Mouse (Mus musculus): ENCODE data around the gene Bloc1s2.

The Bloc1s2 gene

DNA sequence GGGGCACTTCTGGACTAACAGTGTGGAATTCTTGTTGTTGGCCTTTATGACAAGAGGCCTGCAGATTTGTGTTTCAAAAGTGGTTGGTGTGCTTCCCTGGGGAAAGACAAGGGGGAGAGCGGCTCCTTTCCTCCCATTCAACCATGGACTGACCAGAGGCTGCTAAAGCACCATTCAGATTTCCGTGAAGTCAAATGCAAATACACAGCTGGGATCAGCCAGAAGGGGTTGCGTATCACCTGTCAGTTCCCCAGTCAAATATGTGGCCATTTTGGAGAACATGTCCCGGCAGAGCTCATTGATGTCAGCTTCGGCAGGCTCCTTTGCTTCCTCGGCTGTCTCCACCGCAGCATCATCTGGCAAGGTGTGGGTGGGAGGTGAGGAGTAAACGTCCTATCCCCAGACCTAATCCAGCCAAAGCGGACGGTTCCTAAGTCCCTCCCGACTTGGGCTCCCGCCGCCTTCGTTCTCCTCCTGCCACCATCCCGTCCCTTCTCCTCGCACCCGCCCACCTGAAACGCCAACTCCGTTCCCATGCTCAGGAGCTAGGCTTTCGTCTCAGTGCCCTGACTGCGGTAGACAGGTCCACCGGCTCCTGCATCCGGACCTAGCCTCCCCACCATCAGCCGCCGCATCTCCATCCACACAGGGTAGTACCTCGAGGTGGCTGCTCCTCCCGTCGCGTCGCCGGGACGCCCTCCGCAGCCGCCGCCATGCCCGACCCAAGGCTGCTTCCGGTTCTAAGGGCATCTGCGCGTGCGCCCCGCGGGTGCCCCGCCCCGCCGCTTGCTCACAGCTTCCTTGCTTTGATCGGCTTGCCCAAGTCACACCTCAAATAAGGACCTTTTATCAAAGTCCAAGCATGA, at the start of gene Bloc1s2:
TSS of gene Bloc1s2 (minus strand) at position 745 of the 866 bp plus-strand sequence.
- peak; percentile 85 for DNase-seq (ENCODE audit: low spot score)

DNA sequence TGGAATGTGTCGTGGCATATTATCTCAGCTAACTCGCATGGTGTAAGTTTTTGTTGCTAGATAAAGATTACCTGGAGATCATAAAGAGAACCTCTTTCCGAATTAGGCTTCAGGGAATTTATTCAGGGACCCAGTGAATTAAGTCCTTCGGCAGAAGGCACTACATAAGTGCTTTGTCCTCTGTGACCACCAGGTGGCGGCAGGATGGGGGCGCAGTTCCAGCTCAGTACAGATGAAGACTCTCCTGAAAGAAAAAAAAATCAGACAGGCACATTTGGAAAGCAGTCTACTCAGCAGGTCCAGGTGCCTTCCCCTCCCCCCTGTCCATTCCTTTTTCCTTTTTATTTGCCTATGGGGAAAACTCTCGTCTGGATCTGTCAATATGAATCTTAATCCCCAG, 48.9 kb upstream of the Bloc1s2 start:
- DNase-seq (ENCODE audit: low spot score), result peak; percentile 67

DNA sequence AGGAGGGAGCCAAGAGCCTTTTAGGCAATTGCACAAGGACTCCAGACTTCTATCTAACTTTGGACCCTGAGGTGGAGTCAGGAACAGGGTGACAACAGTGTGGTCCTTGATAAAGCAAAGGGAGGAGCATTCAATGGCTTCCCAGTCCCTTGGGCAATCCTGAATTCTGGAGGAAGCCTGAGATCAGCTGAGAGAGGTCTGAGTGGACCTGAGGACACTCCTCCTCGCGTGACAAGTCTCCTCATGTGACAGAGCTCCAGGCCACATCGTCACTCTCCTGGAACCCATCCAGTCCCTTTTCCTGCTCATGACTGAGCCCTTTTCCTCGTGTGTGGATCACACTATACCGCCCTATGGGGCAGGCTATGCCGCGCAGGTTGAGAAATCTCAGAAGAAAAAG, 47.7 kb upstream of the Bloc1s2 start:
- DNase-seq (ENCODE audit: low spot score), result no peak

DNA sequence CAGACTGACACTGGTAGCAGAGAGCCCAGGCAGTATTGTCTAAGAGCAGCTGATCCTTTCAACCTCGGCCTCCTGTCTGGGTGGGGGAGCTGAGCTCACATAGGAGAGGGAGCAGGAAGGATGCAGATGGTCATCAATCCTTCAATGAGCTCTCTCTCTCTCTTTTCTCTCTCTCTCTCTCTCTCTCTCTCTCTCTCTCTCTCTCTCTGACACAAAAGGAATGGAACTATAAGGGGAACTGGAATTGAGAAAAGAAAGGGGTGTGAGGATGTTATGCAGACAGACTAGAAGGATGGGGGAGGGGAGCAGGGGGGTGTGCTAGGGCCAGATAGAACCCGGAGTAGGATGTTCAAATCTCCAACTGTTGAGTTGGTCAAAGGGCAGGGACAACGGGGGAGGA, 46.1 kb upstream of the Bloc1s2 start, which contains the start of gene Pkd2l1:
TSS of gene Pkd2l1 (minus strand) at position 101 of the 400 bp plus-strand sequence.
- DNase-seq (ENCODE audit: low spot score), result no peak

DNA sequence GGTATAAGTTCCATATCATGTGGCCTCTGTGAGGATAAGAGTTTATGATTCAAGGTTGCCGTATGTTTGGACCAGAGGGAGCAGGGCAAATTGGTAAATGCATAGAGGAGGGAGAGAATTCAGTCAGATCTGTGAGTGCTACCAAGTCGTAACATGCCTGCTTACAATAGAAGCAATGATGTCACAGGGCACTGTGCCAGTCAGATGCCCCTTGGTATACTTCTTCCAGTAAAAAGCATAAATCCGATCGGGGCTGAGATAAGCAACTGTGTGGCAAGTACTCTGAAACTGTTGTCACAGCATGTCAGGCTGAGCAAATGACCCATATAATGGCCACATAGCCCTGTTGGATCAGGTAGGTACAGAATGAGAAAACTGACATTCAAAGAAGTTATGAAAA, 42.8 kb upstream of the Bloc1s2 start:
- DNase-seq (ENCODE audit: low spot score), result no peak

DNA sequence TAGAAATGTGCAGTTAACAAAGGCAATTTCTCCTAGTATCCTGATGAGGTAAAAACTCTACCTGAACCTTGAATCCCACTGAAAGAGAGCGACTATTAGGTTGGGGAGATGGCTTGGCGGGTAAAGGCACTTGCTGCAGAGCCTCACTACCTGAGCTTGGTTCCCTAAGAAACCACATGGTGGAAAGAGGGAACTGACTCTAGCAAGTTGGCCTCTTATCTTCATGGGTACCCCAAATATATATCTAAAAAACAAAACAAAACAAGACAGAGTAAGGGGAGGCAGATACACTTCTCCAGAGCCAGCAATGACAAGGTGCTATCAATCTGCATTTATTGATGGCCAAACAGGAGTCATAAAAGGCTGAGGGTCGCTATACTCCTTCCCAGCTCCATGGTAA, 37.7 kb upstream of the Bloc1s2 start:
- no peak for DNase-seq (ENCODE audit: low spot score)

DNA sequence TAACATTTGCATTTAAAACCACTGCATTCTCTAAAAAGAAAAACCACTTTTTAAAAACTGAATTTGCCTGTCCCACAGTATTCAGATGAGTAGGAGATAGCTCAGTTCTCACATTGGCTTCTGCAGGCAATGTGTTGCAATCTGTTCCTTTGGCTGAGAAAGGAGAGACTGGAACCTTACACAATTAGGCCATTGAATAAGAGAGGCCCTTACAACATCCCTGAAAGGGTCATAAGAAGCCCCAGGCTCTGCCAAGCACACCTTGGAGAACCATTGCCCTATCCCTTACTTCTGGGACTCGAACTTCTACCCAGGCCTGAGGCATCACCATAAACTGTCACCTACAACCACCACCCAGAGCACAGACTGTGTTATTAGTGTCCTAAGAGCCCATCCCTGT, 34.3 kb upstream of the Bloc1s2 start:
- DNase-seq (ENCODE audit: low spot score), result peak; percentile 65

DNA sequence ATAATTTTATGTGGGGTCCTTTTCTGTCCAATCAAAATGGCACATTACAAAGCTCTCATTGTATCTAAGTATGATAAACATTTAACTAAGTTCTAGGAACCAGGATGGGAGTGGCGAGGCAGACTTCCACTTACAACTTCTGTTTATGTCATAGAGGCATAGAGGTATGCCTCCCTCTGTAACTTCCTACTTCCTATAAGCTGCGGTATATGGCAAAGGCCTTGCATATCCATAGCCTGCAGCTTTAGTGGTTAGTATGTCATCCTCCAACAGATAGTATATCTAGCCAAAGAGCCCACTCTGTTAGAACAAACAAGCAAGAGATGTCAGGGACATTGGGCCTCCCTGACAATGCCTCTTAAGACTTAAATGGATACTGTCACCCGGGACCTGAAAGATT, 30.5 kb upstream of the Bloc1s2 start:
- DNase-seq (ENCODE audit: low spot score), result no peak

DNA sequence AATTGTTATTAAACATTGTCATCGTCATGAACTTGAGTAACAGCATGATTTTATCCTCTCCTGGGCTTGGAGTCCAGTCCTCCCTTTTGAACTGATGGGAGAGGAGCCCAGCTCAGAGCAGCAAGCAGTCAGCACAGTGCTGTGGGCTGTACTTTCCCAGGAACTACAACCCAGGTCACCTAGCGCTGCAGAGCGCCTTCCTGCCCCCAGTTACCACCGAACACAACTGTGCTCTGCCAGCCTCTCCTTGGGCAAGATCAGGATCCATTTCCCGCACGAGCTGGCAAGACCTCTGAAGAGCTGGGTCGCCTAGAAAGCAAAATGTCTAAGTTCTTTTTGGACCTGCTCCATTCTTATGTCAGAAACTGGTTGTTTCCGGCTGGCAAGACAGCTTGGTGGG, 28.6 kb upstream of the Bloc1s2 start:
- peak; percentile 92 for DNase-seq (ENCODE audit: low spot score)

DNA sequence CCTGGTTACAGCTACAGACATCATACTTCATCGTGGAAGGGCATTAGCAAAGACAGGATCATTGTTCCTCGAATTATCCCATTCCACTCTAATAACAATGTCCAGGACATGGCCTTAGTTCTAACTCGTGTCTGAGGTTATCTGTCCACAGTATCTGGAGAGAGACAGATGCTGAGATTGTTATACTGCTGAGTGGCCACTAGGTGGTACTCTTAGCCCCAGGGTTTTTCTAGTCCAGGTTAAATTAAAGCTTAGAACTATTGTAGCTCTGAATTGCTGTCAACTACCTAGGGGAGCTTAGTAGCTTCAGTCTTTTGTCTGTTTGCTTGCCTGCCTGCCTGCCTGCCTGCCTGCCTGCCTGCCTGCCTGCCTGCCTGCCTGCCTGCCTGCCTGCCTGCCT, 15.3 kb upstream of the Bloc1s2 start:
- DNase-seq (ENCODE audit: low spot score), result peak; percentile 64

DNA sequence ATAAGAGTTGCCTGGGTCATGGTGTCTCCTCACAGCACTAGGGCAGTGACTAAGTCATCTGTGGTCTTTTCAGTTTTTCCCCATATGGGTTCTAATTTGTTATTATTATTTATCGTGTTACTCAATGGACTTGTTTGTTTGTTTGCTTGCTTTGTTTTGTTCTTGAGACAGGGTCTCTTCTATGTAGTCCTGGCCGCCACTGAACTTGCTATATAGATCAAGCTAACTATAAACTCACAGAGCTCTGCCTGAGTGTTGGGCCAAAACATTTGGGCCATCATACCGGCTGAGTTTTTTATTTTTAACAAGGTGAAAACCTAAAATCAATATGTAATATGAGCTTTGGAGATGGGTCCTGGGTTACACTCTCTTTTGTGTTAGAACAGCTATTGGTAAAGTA, 13.1 kb upstream of the Bloc1s2 start:
- no peak for DNase-seq (ENCODE audit: low spot score)

DNA sequence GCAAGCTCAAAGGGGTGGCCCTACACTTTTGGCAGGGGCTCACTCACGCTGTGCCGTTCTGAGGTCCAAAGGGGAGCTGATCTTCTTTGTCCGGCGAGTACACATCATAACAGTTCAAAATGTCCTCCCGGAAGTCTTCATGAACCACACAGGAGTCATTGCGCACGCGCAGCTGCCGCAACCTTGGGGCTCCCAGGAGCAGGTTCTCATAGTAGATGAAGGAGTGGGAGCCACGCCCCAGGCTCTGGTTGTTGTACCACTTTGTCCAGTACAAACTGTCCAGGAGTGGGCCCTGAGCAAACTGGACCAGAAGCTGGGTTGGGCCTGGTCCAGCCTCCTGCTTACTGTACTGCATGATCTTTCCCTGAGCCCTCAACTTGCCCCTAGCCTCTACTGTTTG, 10.8 kb upstream of the Bloc1s2 start:
- no peak for DNase-seq (ENCODE audit: low spot score)

DNA sequence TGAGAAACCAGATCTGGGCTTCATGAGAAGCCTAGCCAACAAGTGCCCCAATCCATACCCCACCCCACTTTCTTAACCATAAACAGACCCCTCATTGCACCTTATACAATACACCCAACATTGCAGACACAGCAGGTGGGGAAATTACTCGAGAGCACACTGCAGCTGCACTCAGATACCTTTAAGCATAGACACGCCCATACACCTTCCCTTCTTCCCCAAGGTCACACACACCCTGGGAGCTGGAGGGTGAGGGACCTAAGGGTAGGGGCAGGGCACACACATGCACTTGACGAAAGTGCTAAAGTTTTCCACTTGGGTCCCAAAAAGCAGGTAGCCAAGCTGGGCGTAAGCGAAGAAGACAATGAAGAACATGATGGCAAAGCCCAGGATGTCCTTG, 7.5 kb upstream of the Bloc1s2 start:
- DNase-seq (ENCODE audit: low spot score), result no peak

DNA sequence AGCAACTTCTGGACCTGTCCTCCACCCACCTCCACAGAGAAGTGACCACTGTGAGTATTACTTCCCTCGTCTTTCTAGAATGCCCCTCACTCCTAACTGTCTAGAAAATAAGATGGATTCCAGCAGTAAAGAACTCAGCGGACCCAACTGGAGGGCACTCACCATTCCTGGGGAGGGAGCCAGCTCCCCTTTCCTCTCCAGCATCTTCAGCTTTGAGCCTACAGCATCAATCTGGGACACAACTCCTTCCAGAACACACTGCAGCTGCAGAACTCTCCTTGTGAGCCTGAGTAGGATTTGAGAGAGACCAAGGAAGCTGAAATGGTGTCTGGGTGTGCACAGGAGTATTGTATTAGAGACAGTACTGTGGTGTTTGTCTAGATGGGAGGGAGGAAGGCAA, 2.7 kb upstream of the Bloc1s2 start:
- no peak for DNase-seq (ENCODE audit: low spot score)

DNA sequence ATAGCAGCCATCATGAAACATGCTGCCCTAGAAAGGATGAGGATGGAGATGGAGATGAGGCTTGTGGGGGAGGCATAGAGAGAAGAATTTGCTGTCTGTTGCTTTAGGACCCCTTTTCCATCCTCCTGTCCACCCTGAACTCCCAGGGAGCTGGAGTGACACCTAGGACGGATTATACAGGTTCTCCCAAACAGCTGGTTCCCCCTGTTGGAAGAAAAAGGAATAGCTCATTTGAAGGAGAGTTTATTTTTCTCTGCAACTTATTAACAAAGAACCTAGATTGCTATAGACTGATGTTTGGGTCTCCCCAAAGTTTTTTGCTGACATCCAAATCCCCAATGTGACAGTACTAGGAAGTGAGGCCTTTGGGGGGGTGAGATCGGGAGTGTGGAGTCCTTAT, 2.1 kb upstream of the Bloc1s2 start:
- no peak for DNase-seq (ENCODE audit: low spot score)

DNA sequence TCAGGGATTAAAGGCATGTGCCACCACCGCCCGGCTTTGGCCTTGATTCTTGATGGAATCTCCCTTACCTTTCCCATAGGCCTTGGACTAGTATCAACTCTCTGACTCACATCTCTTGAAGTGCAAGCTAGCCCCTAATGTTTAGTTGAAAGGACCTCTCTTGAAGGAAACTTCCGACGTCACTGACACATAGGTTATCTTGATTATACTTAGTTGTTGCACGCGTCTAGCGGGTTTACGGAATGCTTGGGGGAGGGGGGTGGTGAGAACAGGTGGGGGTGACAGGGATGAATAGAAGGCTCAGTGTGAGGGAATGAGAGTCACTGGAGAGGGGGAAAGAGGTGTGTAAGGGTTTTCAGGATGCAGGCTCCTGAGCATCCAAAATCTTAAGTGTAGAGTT, 705 bp upstream of the Bloc1s2 start:
- DNase-seq (ENCODE audit: low spot score), result no peak

DNA sequence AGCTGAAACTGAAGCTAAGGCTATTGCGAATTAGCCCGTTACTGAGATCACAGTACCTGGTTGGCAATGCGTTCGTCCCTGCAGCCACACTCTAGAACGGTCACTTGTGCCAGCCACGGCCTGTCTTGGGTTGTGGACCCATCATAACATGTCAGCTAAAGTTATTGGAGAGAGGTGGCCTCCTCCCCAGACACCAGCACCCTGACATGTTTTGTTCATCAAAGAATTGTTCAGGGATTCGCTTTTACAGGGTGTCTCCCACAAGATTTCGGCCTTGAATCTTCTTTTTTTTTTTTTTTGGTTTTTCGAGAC, 278 bp upstream of the Bloc1s2 start:
- no peak for DNase-seq (ENCODE audit: low spot score)

DNA sequence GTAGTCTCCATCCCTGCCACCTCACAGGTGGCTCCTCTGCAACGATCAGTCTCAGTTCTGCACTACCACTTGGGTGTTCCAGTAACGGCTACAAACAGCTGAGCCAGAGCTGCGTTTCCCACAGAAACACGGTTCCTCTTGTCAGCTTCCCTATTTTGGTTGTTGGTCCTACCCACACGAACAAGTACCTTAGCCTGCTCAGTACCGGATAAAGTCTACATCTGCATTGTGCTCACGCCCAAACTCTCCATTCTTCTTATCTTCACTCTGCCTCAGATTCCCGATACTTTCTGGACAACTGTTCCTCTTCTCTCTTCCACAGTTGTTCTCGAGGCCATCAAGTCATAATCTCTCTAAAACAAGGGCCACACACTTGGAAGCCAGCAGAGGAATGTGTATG, 1.9 kb downstream of the Bloc1s2 start:
- DNase-seq (ENCODE audit: low spot score), result no peak

DNA sequence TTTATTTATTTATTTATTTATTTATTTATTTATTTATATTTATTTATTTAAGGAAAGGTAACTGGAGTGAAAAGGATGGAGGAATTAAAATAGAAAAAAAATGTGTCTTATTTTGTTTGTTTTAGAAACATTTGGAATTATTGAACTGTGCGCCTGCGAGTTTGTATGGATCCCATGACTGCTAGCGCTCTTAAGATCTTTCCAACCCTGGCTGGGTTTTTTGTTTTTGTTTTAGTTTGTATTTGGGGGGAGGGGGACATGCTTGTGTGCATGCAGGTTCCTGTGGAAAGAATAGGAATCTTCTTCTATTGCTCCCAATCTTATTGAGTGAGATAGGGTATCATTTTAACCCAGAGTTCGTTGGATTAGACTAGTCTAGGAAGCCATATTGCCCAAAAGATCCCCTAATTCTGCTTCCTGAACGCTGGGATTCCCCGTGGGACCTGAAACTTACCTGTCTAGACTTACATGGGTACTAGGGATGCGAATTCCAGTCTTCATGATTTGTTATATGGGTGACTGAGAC, 10.2 kb downstream of the Bloc1s2 start:
- DNase-seq (ENCODE audit: low spot score), result peak; percentile 20

DNA sequence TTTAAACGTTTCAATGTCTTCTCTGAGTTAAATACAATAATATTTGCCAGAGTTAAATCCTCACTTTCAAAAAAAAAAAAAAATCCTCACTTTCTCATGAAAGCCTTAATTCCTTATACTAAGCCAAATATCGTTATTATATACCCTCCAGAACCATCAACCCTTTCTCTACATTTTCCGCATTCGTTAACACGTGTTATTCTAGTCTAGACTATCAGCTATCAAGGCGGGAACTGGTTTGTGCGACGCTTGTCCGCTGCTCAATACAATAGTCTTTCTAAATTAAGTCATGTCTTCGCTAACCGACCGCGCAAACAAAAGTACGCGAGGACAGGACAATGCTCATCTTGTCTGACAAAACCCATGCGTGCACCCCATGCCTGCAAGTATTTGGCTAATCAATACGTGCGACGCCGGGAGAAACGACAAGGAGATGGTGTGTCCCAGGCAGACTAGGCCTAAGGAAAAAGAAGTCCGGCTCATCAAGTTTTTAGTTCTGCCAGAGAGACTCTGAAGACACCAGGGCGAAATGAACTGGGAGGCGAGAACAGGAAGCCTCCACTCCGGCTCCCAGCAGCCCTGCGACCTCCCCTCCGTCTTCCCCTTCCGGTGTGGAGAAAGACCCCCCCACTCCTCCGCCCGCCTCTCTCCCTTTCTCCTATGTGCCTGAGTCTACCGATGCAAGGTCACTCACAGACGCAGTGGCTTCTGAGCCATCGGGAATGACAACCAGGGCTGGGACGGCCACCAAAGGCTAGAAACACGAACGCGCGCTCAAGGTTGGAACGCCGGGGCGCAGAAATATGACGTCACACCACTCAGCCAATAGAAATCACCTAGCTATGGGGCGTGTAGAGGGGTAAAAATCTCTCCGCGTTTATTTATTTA, 10.9 kb downstream of the Bloc1s2 start, which contains the start of gene Cwf19l1:
TSS of gene Cwf19l1 (minus strand) at position 805 of the 888 bp plus-strand sequence.
- DNase-seq (ENCODE audit: low spot score), result peak; percentile 93

DNA sequence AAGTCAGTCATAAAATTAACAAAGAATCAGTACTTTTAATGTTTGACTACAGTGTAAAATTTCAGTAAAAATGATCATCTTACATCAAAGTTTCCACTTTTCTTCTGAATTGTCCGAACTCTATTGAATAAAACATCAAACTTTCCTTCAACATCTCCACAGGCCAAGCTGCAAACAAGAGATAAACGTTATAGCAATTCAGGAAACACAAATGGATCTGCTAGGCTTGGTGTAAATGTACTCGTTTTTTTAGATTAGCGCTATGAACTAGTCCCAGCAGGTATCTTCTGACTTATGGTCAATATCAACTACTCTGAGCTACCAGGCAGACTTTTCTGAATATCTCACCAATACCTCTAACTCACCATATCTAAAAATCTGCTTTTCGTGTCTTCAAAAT, 13.3 kb downstream of the Bloc1s2 start:
- DNase-seq (ENCODE audit: low spot score), result no peak

DNA sequence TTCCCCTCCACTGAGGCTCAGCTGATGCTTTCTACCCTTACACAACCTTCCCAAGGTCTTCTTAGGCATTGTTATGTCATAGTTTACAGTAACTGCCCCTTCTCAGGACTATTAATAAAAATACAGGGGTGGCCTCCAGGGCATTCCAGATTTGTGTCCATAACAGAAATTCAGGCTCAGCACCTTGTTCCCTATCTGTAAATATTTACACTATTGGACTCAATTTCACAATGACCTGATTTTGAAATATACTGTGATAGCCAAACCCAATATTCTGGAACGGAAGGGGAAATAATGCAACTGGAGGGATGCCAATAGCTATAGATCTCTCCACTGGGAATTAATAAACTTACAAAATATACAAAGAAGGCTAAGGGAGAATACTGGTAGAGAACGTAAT, 17.7 kb downstream of the Bloc1s2 start:
- no peak for DNase-seq (ENCODE audit: low spot score)
